Mouse (Mus musculus) layer of hippocampus, postnatal 14 days (tissue): ENCODE data around the gene Als2cl. TPM values are rescaled to one million over a fixed set of nuclear protein-coding genes. Genes with fewer than 3 reads are reported as not detected.
A peak's percentile ranks its signal among the peaks of the same experiment; 100 is the strongest.

Source experiments
- DNase-seq, 2 experiments: peaks; one replicate each; pipeline ENCODE4 v3.0.0; 2021 to 2022; ENCODE audit warnings: low spot score in 2 of 2, mixed read lengths in 1 of 2
- total RNA-seq, 2 experiments: library from RNA; stranded (reverse); gene quantifications; 2 replicates each; pipeline ENCODE4 v1.2.3; 2021

The Als2cl gene
- total RNA-seq, 2 experiments from 2014 or later, result 11.6 to 13.1 TPM

DNA sequence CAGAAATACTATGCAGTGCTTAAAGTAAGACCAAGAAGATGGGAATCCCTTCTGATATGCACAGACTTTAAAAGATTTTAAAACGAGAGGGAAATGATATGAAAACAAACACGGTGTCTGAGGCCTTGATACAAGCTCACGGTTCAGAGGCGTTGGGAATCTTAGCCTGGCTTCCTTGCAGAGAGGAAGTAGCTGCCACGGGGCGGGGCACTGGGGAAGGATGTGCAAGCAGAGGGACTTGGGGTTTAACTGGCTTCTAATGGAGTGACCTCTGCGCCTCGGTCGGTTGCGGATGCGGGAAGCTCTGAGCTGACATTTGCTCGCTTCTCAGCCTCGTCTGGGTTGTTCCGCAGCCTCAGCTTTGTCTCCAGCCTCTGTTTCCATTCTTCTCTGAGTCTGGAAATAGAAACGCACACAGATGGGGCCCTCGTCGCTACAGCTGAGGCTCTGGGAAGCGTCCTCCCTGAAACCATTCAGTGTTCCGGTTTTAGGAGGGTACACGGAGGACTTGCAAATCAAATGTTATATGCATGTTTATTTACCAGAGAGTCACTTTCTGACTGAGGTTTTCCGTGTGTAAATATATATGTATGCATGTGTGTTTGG, 35.1 kb downstream of the Als2cl start:
- no peak for DNase-seq

DNA sequence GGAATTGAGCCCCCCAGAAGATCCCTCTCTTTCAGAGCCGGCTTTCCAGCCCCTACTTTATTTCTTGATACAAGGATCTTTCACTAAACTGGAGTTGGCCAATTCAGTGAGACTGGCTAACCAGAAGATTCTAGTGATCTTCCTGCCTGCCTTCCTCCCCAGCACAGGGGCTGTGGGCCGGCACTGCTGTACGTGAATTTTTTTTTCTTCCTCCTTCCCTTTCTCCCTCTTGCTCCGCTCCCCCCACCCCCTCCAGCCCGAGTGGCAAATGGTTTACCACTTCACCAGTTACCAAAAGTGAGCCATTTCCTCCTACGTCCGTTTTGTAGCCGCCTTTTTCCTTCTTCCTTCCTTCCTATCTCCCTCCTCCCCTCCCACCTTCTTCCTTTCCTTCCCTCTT, 35.8 kb downstream of the Als2cl start:
- DNase-seq, result no peak

DNA sequence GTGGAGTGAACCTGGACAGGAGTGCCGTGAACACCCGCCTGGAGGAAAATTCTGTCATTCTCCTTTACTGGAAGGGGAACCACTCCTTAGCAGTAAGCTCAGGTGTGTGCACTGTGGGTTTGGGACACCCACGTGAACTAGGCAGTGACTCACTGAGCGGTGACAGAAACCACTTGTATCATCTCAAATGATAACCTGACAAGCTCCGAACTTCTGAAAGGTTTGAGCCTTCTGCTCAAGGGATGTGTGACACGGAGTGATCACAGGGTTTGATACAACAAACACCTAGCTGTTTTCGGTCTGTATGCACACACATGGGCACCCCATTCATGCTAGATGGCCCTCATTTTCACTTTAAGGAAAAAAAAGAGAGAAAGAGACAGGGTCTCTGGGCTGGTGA, 37.1 kb downstream of the Als2cl start, which contains the start of gene Fam240a:
Gene Fam240a (minus strand): TSS at position 76 of the 400 bp plus-strand sequence.
- DNase-seq, result no peak

DNA sequence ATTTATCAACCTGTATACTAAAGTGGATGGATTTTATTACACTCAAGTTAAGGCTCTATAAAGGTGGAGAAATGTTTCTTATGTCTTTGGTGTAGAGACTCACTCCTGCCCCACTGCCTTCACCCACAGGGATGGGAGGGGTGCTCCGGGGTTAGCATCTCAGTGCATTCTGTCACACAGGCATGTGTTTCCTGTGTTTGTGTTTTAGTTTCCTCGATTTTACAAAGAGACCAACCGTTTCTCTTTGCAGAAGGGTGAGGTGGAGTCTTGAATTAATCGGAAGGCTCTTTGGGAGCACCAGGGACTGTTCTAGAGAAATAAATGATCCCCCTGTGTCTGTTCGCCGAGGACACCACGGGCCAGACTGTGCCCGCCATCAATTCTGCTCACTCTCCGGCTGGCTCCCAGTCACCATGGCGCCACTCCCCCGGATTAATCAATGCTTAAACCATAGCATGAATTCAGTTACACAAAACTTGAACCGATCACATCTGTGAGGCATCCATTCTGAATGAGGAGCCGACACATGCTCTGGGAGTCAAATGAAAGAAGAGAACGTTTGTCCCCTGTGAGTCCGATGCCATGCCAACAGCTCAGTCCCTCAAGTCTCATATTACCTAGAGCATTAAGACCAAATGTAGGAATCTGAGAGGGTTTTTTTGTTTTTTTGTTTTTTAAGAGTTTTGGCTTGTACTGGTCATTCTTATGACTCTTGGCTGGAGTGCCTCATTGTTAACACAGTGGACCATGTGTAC, 41.2 kb downstream of the Als2cl start:
- DNase-seq, result no peak

DNA sequence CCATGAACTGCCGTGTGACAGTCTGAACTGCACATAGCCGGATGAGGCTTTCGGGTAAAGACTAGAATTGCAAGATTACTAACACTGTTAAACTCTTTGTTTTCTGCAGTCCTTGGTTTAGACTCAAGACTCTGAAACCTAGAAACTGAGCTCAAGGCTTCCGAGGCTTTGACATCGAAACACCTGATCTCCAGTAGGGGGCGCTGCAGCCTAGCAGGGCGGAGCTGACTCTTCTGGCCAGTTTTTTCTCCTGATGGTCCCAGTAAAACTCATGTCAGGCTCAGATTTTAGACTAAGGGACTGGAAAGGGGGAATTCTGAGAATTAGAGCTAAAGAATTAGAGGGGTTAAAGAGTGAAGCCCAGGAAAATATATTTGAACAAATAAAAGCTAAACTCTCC, 43.1 kb downstream of the Als2cl start:
- DNase-seq, result peak; percentile 57 to 80

DNA sequence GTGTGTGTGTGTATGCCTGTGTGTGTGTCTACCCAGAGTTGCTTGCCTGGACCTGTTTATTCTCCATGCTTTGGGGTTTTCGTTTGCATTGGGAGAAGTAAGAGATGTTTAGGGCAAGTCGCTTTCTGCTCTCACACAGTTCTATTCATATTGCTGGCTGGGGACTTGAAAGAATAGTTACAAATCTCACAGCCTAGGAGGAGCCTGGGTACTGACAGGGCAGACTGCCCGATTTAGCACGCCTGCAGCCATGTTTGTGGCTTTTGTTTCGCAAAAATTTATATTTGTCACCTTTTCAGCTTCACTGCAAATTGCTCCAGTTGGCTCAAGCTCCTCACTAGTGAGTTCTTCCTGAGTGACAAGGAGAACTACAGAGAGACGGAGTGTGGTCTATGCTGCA, 51.9 kb downstream of the Als2cl start:
- DNase-seq, result no peak

DNA sequence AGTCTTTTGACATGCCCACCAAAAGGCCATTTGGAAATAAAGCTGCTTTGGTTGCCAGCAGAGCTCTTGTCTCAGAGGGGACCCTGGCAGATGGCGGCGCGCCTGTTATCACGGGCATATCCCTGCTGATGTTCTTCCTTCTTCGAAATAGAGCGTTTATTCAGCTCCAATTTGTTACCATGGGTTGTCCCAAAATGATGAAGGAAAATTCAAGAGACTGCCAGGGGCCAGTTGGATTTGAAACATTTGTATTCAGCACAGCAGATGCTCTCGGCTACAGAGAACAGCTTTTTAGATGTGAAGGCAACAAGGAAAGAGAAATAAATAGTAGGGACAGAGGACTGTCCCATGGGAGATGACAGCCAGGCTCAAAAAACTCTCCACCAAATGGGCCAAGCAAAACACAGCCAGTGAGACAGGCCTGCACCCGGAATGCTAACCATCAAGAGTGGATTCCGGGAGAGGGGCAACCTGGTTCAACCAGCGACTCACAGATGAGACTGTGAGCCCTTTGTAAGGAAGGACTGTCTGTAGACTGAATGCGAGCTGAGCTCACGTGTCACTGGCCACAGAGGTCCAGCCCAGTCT, 54.3 kb downstream of the Als2cl start:
- peak; percentile 58 to 85 for DNase-seq

DNA sequence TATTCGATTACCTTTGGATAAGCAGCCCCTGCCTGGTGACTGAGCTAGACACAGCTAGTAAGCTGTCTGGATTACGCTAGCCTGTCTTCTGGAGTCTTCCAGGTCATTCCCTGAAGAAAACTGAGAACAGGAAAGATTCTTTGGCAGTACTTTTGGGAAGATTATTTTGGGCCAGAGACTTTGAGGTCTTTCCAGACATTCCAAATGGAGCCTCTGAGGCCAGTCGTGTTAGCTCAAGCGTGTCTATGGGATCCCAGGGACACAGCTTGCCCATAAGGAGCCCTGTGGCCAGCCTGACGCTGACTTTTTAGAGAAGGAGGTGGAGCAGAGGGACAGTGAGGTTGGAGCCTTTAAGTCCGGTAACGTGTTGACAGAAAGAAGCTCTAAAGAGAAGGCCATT, 56.3 kb downstream of the Als2cl start:
- no peak for DNase-seq

DNA sequence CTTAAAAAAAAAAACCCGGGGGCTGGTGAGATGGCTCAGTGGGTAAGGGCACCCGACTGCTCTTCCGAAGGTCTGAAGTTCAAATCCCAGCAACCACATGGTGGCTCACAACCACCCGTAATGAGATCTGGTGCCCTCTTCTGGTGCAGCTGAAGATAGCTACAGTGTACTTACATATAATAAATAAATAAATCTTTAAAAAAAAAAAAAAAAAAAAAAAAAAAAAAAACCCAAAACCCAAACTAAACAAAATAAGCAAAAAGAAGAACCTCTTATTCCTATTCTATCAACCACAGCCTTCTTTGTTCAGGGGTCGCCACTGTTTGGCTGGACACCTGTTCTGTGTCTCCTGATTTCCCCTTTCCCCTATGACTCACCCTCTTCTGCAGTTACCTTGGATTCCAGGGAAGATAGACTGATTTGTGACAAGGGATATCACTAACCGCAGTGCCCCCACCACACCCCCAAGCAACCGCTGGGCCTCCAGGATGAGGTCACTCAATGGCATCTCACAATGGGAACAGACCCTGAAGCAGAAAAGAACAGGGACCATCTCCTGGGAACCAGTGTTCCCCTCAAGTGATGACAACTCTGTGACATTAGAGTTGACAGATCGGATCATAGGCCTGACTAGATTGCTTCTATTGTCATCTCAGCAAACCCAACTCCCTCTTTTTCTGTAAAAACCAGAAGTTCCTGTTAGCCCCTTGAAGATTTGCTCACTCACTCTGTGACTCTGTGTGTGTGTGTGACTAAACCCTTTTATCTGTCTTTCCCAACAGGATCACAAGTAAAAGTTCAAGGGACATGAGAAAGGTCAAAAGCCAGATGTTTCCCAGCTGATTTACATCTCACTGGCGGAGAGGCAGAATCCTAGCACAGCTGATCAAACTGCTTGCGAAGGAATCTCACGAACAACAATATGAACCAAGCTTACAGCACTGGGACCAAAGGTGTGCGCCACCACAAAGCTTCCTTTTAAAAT, 58.1 kb downstream of the Als2cl start:
- DNase-seq, result no peak

DNA sequence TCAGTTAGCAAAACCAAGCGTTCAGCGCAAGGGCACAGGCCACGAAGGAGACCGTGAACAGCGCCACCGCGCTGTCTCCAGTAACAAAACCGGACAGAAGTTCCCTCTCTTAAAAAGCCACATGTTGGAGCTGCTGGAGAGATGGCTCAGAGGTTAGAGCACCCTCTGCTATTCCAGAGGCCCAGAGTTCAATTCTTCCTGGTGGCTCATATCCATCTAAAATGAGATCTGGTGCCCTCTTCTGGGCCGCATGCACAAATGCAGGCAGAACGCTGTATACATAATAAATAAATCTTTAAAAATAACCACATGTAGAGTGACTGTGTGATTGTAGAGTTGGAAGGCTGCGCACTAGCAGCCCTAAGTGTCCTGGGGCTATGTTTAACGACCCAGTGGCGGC, 64.6 kb downstream of the Als2cl start:
- no peak for DNase-seq

DNA sequence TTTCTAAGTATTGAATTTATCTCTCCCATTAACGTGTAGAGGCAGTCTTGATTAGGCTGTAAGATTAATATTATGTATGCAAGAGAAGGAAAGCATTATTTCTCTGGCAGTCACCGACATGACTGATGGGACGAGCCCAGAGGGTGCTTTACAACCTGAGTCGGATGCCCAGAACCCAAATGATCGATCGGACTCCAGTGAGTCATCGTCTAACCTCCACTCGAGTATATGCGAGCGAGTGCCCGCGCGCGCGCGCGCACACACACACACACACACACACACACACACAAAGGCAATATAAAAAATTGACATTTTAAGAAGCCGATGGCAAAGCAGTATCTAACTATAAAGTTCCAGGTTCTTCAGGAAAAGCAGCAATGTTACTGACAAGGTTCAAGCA, 65.7 kb downstream of the Als2cl start:
- no peak for DNase-seq

DNA sequence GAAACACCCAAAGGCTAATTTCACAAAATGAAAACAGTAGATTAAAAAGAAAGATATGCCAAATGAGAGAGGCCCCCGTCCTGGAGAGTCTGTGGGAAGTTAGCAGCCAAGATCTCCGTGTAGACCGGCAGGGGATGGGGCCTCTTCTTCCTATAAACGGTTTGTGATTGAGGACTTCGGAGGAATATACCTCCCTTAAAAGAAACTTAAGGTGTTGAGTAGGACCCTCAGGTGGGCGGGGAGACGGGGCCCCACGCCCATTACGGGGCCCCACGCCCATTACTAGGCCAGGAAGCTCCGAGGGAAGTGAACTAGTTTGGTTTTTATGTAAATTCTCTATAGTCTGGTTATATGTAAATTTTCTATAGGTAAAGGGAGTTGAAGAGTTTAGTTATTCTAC, 66.3 kb downstream of the Als2cl start, which contains the start of gene Tdgf1:
Gene Tdgf1 (minus strand): TSS at position 233 of the 400 bp plus-strand sequence.
- no peak for DNase-seq

DNA sequence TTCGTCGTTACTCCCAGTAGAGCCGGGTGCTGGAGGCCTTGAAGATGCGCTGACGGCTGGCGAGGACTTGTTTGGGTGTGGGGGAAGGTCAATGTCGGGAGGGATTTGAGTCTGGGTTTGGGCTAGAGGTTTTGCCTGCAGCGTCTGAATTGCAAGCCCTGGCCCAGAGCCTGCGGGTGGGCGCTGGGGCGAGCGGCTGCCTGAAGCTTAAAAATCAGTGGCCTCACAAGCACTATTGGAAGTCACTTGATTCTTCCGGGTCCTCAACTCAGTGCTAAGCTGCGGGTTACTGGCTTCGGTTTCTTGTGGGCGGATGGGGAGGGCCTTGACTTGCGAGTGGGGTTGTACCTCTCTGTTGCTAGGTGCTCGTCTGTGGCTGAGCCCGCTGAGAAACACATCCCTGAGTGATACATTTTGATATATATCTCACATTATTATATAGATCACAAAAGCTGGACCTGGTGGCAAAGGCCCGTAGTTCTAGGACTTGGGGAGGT, 66.9 kb downstream of the Als2cl start:
- DNase-seq, result no peak

DNA sequence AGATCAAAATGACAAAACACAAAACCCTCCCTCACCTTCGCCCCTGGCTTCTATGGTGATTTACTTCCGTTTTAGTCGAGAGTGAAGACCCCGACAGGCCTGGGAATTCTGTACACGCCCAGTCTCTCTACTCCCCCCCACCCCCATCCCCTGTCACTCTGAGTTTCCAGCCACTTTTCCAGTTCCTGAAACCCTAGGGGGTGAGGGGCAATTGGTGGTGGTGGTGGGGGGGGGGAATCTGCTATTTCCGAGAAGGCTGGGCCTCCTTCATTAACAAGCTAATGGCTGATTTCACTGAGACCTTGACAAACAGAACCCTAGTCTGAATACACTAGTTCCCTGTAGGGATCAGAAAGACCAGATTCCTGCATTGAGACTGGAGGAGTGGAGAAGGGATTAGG, 67.6 kb downstream of the Als2cl start:
- no peak for DNase-seq

DNA sequence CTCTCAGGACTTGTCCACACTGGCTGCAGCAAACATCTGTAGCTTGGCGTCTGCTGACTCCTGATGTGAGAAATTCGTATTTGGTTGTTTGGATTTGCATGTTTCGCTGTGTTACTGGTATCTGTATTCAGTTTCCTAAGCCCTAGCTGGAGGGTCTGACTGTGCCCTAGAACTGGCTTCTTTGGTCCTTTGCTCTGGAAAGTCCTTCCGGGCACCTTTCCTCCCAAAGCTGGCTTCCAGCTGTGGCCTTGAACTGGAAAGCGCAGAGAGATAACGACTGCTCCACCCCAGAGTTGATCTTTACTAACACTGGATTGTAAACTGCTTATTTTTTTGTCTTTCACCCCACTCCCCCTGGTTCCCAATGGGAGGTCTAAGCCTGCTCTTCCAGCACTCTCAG, 68.2 kb downstream of the Als2cl start:
- no peak for DNase-seq

DNA sequence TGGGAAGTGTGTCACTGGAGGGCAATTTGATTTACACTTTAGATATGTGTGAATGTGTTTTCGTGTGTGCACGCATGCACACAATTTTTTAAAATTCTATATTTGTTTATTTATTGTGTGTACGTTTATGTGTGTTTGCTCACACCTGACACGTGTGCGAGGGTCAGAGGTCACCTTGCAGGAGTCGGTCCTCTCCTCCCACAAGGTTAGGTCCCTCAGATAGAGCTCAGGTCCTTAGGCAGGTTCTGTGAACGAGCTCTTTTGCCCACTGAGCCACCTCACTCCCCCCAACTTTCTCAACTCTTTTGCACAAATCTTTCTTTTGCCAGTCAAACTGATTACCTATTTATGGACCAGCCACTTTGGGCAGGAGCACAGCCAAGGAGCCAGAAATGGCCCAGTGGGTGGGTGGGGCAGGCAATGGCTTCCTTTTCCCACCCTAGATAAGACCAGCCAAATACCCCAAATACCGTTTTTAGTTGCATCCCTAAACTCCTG, 69.2 kb downstream of the Als2cl start:
- DNase-seq, result no peak

DNA sequence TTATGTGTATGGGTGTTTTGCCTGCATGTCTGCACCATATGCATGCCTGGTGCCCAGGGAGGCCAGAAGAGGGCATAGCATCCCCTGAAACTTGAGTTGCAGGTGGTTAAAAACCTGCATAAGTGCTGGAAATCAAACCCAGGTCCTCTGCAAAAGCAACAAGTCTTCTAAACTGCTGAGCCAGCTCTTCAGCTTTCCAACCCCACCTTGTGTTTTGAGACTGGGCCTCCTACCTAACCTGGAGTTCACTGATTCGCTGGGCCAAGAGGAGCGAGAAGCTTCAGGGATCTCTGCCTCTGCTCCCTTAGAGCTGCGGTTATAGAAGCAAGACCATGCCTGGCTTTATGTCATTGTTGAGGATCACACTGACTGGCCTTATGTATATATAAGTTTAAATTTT, 70.4 kb downstream of the Als2cl start:
- no peak for DNase-seq
